Mouse (Mus musculus) urinary bladder, adult 2 months (tissue): ENCODE measurements around the gene Usb1. TPM values are rescaled to one million over a fixed set of nuclear protein-coding genes. Genes with fewer than 3 reads are reported as not detected.
"Not testable (repeated sequence)": the region's sequence is repeated elsewhere in the genome, so short reads cannot be mapped to it uniquely, and the experiment has no call there.

Experiments
- DNase-seq: peaks from one replicate; pipeline ENCODE4 v3.0.0; 2022; ENCODE audit warnings: low spot score
- polyA plus RNA-seq: library from polyadenylated mRNA; depleted of rRNA; stranded (reverse); fragments of >200 nt; gene quantifications from 2 replicates; pipeline ENCODE4 v1.2.3, GENCODE M21; 2012; rRNA removed

Usb1 gene
- polyA plus RNA-seq, 1 experiment, result 43.1 TPM

- no peak for DNase-seq
Measured at GRCm38 (mm10) chr8:95374429-95374828, 42.3 kb downstream of the Usb1 start.

DNA sequence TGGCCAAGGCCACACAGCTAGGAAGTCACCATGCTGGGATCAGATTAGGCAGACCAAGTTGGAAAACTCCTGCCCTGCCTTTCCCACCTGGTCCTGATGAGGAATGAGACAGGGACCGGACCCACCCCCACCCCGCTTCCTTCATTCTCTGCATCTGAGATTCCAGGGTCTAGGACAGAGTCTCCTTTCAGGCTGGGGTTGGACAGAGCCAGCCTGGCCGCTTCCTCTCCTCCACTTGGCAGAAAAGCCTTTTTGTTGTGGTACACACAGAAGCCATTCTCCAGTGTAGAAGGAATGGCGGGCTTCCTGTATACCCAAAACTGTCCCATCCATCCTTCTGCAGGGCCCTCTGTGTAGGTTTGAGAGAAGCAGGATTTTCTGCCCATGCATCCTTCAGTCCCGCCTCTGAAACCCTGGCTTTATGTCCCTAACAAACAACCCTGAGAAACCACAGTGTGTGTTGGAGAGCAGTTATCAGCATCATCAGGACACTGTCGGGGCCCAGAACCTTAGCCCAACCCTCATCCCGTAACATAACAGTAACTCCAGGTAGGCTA, 43.4 kb downstream of the Usb1 start:
- no peak for DNase-seq

- no peak for DNase-seq
Measured at GRCm38 (mm10) chr8:95376309-95376999, 44.4 kb downstream of the Usb1 start.

DNA sequence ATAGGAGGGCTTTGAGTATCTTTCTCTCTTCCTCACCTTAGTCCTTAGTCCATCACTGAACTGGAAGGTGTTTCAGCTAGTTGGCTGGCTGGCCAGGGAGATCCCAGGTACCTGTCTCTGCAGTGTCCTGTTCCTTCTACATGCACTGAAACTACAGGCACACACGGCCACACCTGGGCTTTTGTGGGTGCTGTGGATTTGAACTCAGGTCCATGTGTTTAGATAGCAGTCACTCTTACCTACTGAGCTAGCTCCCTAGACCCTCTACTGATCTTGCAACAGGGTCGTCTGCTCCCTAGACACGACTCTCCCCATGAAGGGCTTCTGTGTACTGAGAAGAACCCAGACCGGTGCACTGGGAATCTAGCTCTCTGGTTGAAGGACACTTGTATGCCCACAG, 45.0 kb downstream of the Usb1 start:
- DNase-seq, result no peak

DNA sequence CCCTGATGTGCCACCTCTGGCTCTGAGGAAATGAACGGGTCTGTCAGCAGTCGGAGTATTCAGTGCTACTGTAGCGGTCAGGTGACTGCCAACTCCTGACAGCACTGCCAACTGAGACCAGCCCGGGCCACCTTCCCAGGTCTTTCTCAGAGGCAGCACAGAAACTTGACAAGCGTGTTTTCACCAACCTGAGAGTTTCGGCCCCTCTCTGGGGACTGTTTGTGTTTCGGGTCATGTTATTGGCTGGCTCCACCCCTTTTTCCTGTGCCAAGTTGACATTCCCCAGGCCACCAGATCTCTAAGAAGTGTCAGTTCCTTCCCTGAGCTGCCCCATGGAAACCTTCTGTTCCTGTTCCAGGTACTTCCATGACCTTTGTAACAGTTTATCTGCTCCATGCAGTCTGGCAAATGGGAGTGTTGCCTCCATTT, 45.8 kb downstream of the Usb1 start:
- DNase-seq, result no peak

DNA sequence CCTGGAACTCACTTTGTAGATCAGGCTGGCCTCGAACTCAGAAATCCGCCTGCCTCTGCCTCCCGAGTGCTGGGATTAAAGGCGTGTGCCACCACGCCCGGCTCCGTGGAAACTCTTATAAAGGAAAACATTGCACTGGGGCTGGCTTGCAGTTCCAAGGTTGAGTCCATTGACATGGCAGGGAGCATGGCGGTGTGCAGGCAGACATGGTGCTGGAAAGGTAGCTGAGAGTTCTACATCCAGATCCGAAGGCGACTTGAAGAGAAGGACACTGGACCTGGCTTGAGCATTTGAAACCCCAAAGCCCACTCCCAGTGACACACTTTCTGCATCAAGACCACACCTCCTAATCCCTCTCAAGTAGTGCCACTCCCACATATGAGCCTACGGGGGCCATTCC, 46.8 kb downstream of the Usb1 start:
- not testable (repeated sequence) for DNase-seq

GRCm38 (mm10) chr8:95380953-95381352, 48.9 kb downstream of the Usb1 start:
- no peak for DNase-seq

GRCm38 (mm10) chr8:95381595-95381994, 49.5 kb downstream of the Usb1 start:
- DNase-seq, result no peak

GRCm38 (mm10) chr8:95384501-95384900, 52.4 kb downstream of the Usb1 start:
- no peak for DNase-seq

DNA sequence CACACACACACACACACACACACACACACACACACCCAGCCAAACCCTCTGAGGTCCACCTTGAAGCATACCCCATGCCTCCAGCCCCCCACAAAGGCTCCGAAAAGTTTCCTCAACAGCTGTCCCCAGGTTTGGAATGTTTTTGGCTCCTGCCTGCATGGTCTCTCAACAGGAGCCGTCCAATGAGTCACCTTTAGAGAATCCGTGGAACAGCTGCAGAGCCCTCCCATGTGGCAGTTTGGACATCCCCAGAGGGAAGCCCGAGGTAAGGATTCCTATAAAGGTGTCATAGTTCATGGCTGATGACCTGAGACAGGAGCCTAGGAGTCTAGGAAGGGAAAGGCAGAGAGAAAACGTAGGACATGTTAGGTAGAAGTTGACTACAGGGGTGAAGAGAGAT, 54.0 kb downstream of the Usb1 start:
- no peak for DNase-seq

- no peak for DNase-seq
Measured at GRCm38 (mm10) chr8:95387221-95387620, 55.1 kb downstream of the Usb1 start.

- DNase-seq, result no peak
Measured at GRCm38 (mm10) chr8:95387936-95388335, 55.9 kb downstream of the Usb1 start.

DNA sequence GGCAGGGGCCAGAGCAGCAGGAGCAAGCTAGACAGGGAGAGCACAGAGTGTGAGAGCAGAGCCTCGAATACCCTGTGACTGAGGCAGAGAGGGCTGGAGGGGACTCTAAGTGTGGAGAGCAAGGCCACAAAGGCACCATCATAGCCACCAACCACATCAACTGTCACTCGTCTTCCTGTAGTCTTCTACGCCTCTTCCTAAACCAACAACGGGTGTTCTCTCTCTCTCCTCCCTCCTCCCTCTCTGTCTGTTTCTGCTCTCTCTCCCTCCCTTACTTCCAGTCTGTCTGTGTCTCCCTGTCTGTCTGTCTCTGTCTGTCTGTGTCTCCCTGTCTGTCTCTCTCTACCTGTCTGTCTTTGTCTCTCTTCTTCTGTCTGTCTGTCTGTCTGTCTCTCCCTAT, 58.2 kb downstream of the Usb1 start:
- no peak for DNase-seq

- no peak for DNase-seq
Measured at GRCm38 (mm10) chr8:95391101-95391500, 59.0 kb downstream of the Usb1 start.

DNA sequence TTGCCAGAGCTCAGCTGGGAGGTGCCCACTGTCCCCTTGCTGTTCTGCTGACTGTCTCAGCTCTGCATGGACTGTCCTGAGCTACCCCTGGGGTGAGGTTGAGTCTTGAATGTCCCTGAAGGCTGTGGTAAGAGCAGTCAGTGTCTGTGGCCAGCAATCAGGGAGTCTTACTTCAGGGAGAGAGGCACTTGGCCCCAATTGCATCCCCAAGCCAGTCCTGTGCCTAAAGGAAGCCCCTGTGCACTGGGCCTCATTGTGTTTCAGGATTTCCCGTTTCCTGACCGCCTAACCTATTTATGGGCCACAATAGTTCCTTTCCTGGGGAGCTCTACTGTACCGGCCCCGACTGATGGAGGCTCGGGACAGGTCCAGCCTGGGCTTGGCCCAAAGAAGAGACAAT, 60.5 kb downstream of the Usb1 start:
- no peak for DNase-seq

- DNase-seq, result no peak
Measured at GRCm38 (mm10) chr8:95395186-95395918, 63.3 kb downstream of the Usb1 start.

- DNase-seq, result no peak
Measured at GRCm38 (mm10) chr8:95396752-95397151, 64.7 kb downstream of the Usb1 start.

Other genes with a start within 250 kb of the Usb1 start
- 39.1 and 45.2 TPM in 2 replicates for gene Kifc3, start 129.5 kb upstream of the Usb1 start, polyA plus RNA-seq
- gene Cngb1, start 25.7 kb upstream of the Usb1 start, polyA plus RNA-seq, result 1.5 and 2.9 TPM in 2 replicates
- 1.7 and 3.3 TPM in 2 replicates for gene Tepp, start 21.7 kb upstream of the Usb1 start, polyA plus RNA-seq
- 6.8 and 7.9 TPM in 2 replicates for gene Zfp319, start 334 bp upstream of the Usb1 start, polyA plus RNA-seq
- gene Mmp15, start 20.0 kb downstream of the Usb1 start, polyA plus RNA-seq, result 17.1 and 27.3 TPM in 2 replicates
- gene Cfap20, start 102.6 kb downstream of the Usb1 start, polyA plus RNA-seq, result 62.3 and 86.8 TPM in 2 replicates
- 38.6 and 44.3 TPM in 2 replicates for gene Csnk2a2, start 157.8 kb downstream of the Usb1 start, polyA plus RNA-seq
- gene Ccdc113, start 201.8 kb downstream of the Usb1 start, polyA plus RNA-seq, result 0.96 and 1.2 TPM in 2 replicates
- gene Prss54, start 244.1 kb downstream of the Usb1 start, polyA plus RNA-seq, result not detected in 2 replicates